Mouse (Mus musculus) MEL (cell line): Measurements from ENCODE around the gene Cd63.

Experiments
- CHD2 ChIP-seq: IDR thresholded peaks from 2 replicates; pipeline ENCODE4 v1.6.1; 2011; ENCODE audit warnings: low read length, improper control_type of control experiment
- CTCF ChIP-seq, 3 experiments: IDR thresholded peaks in 2 of 3; conservative IDR thresholded peaks in 1 of 3; 2 replicates each; pipeline ENCODE4 v1.5.1; 2011 to 2012; ENCODE audit warnings: low read length in 3 of 3, low read depth in 2 of 3, mild to moderate bottlenecking in 2 of 3, improper control_type of control experiment in 1 of 3, inconsistent platforms in 1 of 3, mixed read lengths in 1 of 3, moderate library complexity in 1 of 3; ENCODE audit not compliant: control insufficient read depth in 1 of 3, insufficient read depth in 1 of 3, poor library complexity in 1 of 3, severe bottlenecking in 1 of 3
- EP300 ChIP-seq, 2 experiments: IDR thresholded peaks; 2 replicates each; pipeline ENCODE4 v1.6.1; 2011; ENCODE audit warnings: improper control_type of control experiment in 2 of 2, low read length in 2 of 2, low read depth in 1 of 2, mild to moderate bottlenecking in 1 of 2
- ETS1 ChIP-seq: IDR thresholded peaks from 2 replicates; pipeline ENCODE4 v1.6.1; 2012; ENCODE audit warnings: low read depth, mild to moderate bottlenecking, inconsistent platforms, low read length, improper control_type of control experiment, moderate library complexity
- GABPA ChIP-seq: IDR thresholded peaks from 2 replicates; pipeline ENCODE4 v1.6.1; 2012; ENCODE audit warnings: low read depth, mild to moderate bottlenecking, inconsistent platforms, low read length, improper control_type of control experiment, moderate library complexity
- GATA1 ChIP-seq: IDR thresholded peaks from 2 replicates; pipeline ENCODE4 v1.6.1; 2011; ENCODE audit warnings: low read depth, low read length, improper control_type of control experiment
- JUND ChIP-seq: IDR thresholded peaks from 2 replicates; pipeline ENCODE4 v1.6.1; 2011; ENCODE audit warnings: low read depth, mild to moderate bottlenecking, improper control_type of control experiment, low read length
- MEF2A ChIP-seq: IDR thresholded peaks from 2 replicates; pipeline ENCODE4 v1.6.1; 2014; ENCODE audit warnings: low read depth, mild to moderate bottlenecking, inconsistent platforms, low read length, improper control_type of control experiment; ENCODE audit not compliant: poor library complexity, insufficient replicate concordance, severe bottlenecking; ENCODE audit errors: extremely low read depth
- NRF1 ChIP-seq: IDR thresholded peaks from 2 replicates; pipeline ENCODE4 v1.6.1; 2014; ENCODE audit warnings: low read depth, mild to moderate bottlenecking, inconsistent platforms, low read length, improper control_type of control experiment, moderate library complexity; ENCODE audit not compliant: poor library complexity, insufficient read depth, severe bottlenecking
- POLR2A ChIP-seq, 2 experiments: IDR thresholded peaks; 2 replicates each; pipeline ENCODE4 v1.6.1; 2011 to 2012; ENCODE audit warnings: low read length in 2 of 2, mild to moderate bottlenecking in 2 of 2, control low read depth in 1 of 2, improper control_type of control experiment in 1 of 2, low read depth in 1 of 2, moderate library complexity in 1 of 2; ENCODE audit not compliant: control insufficient read depth in 1 of 2, insufficient read depth in 1 of 2, poor library complexity in 1 of 2
- POLR2AphosphoS5 ChIP-seq: IDR thresholded peaks from 2 replicates; pipeline ENCODE4 v1.6.1; 2012; ENCODE audit warnings: low read depth, borderline replicate concordance, mild to moderate bottlenecking, inconsistent platforms, low read length, moderate library complexity, mixed read lengths
- USF1 ChIP-seq: IDR thresholded peaks from 2 replicates; pipeline ENCODE4 v1.6.1; 2014; ENCODE audit warnings: low read depth, mild to moderate bottlenecking, inconsistent platforms, low read length, improper control_type of control experiment, moderate library complexity
- ZMIZ1 ChIP-seq: IDR thresholded peaks from 2 replicates; pipeline ENCODE4 v1.6.1; 2012; ENCODE audit warnings: low read depth, mild to moderate bottlenecking, inconsistent platforms, low read length, improper control_type of control experiment, moderate library complexity
- ZNF384 ChIP-seq: IDR thresholded peaks from 2 replicates; pipeline ENCODE4 v1.6.1; 2012; ENCODE audit warnings: low read depth, mild to moderate bottlenecking, inconsistent platforms, low read length, improper control_type of control experiment

DNA sequence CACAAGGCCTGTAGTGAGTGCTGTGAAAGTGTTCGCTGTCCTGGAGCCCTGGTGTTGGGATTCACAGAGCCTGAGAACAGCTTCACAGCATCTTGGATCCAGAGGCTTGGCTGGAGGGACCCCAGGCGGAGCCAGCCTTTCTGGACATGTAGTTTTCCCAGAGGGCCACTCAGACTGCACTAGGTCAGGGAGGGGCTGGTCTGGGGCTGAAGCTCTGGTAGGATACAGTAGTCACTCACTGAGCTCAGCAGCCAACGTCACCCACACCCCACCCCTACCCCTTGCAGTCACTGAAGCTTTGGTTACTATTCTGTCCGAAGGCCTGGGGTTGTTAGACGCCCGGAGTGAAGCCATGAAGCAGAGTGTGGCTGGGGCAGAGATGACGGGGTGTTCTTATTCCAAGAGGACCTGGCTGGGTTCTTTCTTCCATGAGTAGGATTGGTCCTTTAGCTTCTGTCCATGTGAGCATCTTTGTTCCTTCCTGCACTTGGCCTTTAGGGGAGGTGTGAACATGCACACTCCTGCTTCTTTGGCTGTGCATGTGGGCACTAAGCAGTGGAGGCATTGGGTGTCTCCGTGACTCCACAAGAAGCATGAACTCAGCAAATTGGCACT, 35.1 kb downstream of the Cd63 start:
- TF ChIP-seq CTCF (IDR thresholded peaks at IDR 0.05 in 2 of 3, conservative IDR thresholded peaks at IDR 0.05 in 1 of 3; ENCODE audit: control insufficient read depth in 1 of 3, insufficient read depth in 1 of 3, low read depth in 2 of 3, low read length in 3 of 3, poor library complexity in 1 of 3, severe bottlenecking in 1 of 3) = no peak
- TF ChIP-seq EP300 (IDR thresholded peaks at IDR 0.05; ENCODE audit: low read depth in 1 of 2, low read length in 2 of 2) = no peak
- TF ChIP-seq CHD2 = no peak
- TF ChIP-seq MEF2A = no peak
- no peak for TF ChIP-seq ZMIZ1
- TF ChIP-seq USF1 = no peak
- TF ChIP-seq ETS1 = no peak
- no peak for TF ChIP-seq NRF1
- no peak for TF ChIP-seq POLR2A (IDR thresholded peaks at IDR 0.05; ENCODE audit: control insufficient read depth in 1 of 2, insufficient read depth in 1 of 2, low read depth in 1 of 2, low read length in 2 of 2, poor library complexity in 1 of 2)
- no peak for TF ChIP-seq GABPA
- no peak for TF ChIP-seq JUND
- no peak for TF ChIP-seq POLR2AphosphoS5
- TF ChIP-seq ZNF384 = no peak
- TF ChIP-seq GATA1 = no peak
